ENCODE assay signal across 8 mouse cellular contexts in the genomic region with DNA sequence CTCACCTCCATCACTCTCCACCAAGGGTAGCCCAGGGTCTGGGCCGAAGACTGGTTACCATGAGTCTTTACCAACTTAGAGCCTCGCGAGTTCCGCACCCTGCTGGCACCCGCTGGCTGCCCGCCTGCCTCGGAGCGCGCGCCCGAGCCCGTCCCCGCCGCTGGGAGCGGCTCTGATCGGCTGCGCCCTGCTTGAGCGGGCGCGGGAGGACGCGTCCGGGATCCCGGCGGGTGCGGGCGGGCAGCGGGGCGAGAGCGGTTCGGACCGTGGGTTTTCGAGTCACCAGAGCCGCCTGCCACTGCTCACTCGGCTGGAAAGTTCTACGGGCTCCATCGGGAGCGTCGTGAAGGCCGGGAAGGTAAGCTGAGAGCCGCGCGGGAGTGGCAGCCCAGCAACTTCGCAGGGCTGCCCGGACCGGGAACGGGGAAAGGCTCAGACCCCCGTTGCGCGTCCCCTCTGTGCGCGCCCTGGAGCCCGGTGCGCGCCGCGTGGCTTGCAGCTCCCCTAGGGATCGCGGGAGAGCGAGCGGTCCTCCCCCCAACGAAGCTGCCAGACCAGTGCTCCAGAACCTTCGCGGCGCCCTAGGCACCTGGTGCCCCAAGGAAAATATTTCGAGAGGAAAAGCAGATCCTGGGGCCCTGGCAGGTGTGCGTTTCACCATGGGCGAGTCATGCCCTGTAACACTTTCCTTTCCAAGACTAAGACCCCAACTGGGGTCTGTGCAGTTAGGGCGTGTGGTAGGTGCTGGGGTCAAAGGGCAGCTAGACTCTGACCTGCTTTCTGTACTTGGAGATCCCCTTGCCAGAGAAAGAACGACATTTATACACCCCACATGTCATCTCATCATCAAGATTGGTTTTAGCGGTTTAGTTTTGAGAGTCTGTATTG. TPM values are rescaled to one million over a fixed set of nuclear protein-coding genes. Genes with fewer than 3 reads are reported as not detected.
DNase-seq lines count a peak whose midpoint lies in the region; ATAC-seq lines count a peak whose summit lies in the region.

No protein-coding gene starts in this region.

- no peaks in the 10 kb centered on the region for H3K36me3 ChIP-seq in forebrain, embryonic 16.5 days (ENCODE audit: control insufficient read depth, insufficient read depth)
- no peaks in the 10 kb centered on the region for H3K36me3 ChIP-seq in hindbrain, embryonic 14.5 days (replicated peaks; ENCODE audit: control insufficient read depth, insufficient read depth)
- no peaks in the 10 kb centered on the region for H3K36me3 ChIP-seq in stomach, embryonic 14.5 days (ENCODE audit: control insufficient read depth, insufficient read depth, low read length)

- peak; percentile 92 for ATAC-seq in forebrain, embryonic 16.5 days
- peak; percentile 82 for ATAC-seq in hindbrain, embryonic 14.5 days (ENCODE audit: low FRiP score)
- peak; percentile 71; the same call in 1 of the 2 replicates for ATAC-seq in stomach, embryonic 14.5 days (ENCODE audit: insufficient number of reproducible peaks, insufficient read depth, low FRiP score, low read depth)

- H3K4me2 ChIP-seq in forebrain, embryonic 16.5 days (ENCODE audit: low read length) = peak overlapping the region; percentile 95
- H3K4me2 ChIP-seq in hindbrain, embryonic 14.5 days (replicated peaks) = peak overlapping the region; percentile 96
- H3K4me2 ChIP-seq in stomach, embryonic 14.5 days (replicated peaks; ENCODE audit: low read depth, low read length) = peak overlapping the region; percentile 92

- H3K27me3 ChIP-seq in forebrain, embryonic 16.5 days (replicated peaks; ENCODE audit: control insufficient read depth, insufficient read depth, low read length) = peaks cover 23% of the 10 kb centered on the region
- peaks cover 26% of the 10 kb centered on the region for H3K27me3 ChIP-seq in hindbrain, embryonic 14.5 days (ENCODE audit: control insufficient read depth, insufficient read depth, low read length)
- peaks cover 12% of the 10 kb centered on the region; the same call in 1 of the 2 replicates for H3K27me3 ChIP-seq in stomach, embryonic 14.5 days (ENCODE audit: control insufficient read depth, insufficient read depth, low read length)

- peak overlapping the region; percentile 65 for H3K9ac ChIP-seq in forebrain, embryonic 16.5 days (replicated peaks; ENCODE audit: low read depth, low read length)
- peak overlapping the region; percentile 55 for H3K9ac ChIP-seq in hindbrain, embryonic 14.5 days
- peak overlapping the region; percentile 30 for H3K9ac ChIP-seq in stomach, embryonic 14.5 days (replicated peaks; ENCODE audit: low read depth, low read length)

- peak; percentile 41 for DNase-seq in left cerebral cortex, postnatal 4 days
- DNase-seq in left cerebral cortex, adult 8-10 months (ENCODE audit: low spot score in 2 of 2) = no peak
- peak; percentile 7 to 13 for DNase-seq in adrenal gland, postnatal 36 days
- DNase-seq in hindbrain, embryonic 14.5 days (ENCODE audit: low spot score) = peak; percentile 38
- peak; percentile 8 for DNase-seq in lung, postnatal 10 days
- no peak for DNase-seq in thymus, postnatal 36 days

- H3K9me3 ChIP-seq in forebrain, embryonic 16.5 days (ENCODE audit: control insufficient read depth, low read length) = no peaks in the 10 kb centered on the region
- no peaks in the 10 kb centered on the region for H3K9me3 ChIP-seq in hindbrain, embryonic 14.5 days (ENCODE audit: control insufficient read depth, low read length)
- no peaks in the 10 kb centered on the region for H3K9me3 ChIP-seq in stomach, embryonic 14.5 days (ENCODE audit: control insufficient read depth, low read depth, low read length)

- H3K4me1 ChIP-seq in forebrain, embryonic 16.5 days (replicated peaks; ENCODE audit: control insufficient read depth, insufficient read depth, low read length) = peaks cover 4% of the 10 kb centered on the region; the same call in 1 of the 2 replicates
- H3K4me1 ChIP-seq in hindbrain, embryonic 14.5 days (replicated peaks; ENCODE audit: control insufficient read depth, insufficient read depth, low read length) = peaks cover 5% of the 10 kb centered on the region
- no peaks in the 10 kb centered on the region for H3K4me1 ChIP-seq in stomach, embryonic 14.5 days (ENCODE audit: control insufficient read depth, insufficient read depth, low read length)

- under 1% methylated on average over 69 of the region's 71 CpGs for WGBS in forebrain, embryonic 16.5 days
- under 1% methylated on average over 69 of the region's 71 CpGs for WGBS in hindbrain, embryonic 14.5 days
- WGBS in stomach, embryonic 14.5 days = 2% methylated on average over 71 of the region's 71 CpGs

- peak overlapping the region; percentile 67 for H3K4me3 ChIP-seq in forebrain, embryonic 16.5 days (replicated peaks; ENCODE audit: low read length)
- peak overlapping the region; percentile 48 for H3K4me3 ChIP-seq in hindbrain, embryonic 14.5 days (replicated peaks; ENCODE audit: low read length)
- peak overlapping the region; percentile 56 for H3K4me3 ChIP-seq in stomach, embryonic 14.5 days (ENCODE audit: low read depth, low read length)

- no peak overlapping the region for H3K27ac ChIP-seq in forebrain, embryonic 16.5 days (ENCODE audit: low read length)
- H3K27ac ChIP-seq in hindbrain, embryonic 14.5 days = no peak overlapping the region
- no peak overlapping the region for H3K27ac ChIP-seq in stomach, embryonic 14.5 days (ENCODE audit: low read length)

- intact Hi-C loops in left cerebral cortex, postnatal 4 days (cut with DNase I) = no loop called here

RNA-seq across cellular contexts. Expression of a gene that starts 46.1 kb away (rescaled TPM):
- 1 to 10 TPM in 1 of 2 experiments, under 1 TPM in 1; 0.34 to 1.1 TPM for total RNA-seq in left cerebral cortex, postnatal 4 days (2021)
- total RNA-seq in left cerebral cortex, adult 8-10 months (2022) = under 1 TPM; 0.75 to 0.87 (median 0.81) TPM
- total RNA-seq in adrenal gland, postnatal 36 days (2021) = under 1 TPM; 0.20 to 0.26 TPM
- polyA plus RNA-seq in forebrain, embryonic 16.5 days (2015; fragmentation: Nextera tagmentation; extraction: Ambion mirVana) = 0.33 and 0.73 TPM in 2 replicates
- polyA plus RNA-seq in hindbrain, embryonic 14.5 days (2014; fragmentation: Nextera tagmentation; extraction: Ambion mirVana) = 2.4 and 2.6 TPM in 2 replicates
- polyA plus RNA-seq in stomach, embryonic 14.5 days (2014; fragmentation: Nextera tagmentation; extraction: Ambion mirVana) = 6.0 and 7.4 TPM in 2 replicates

Comparison
In these comparisons a context has a peak if more than half of its experiments do, and no peak if none do; other contexts are left out.
1. DNase-seq: peak in left cerebral cortex, postnatal 4 days (single experiment), adrenal gland, postnatal 36 days (2 of 2), hindbrain, embryonic 14.5 days (single experiment) and lung, postnatal 10 days (single experiment); none in left cerebral cortex, adult 8-10 months (0 of 2) and thymus, postnatal 36 days (0 of 2).
2. Peak in every context shown above with its lines, with median percentiles within 50 percentile points of each other: ATAC-seq, H3K4me2 ChIP-seq, H3K4me3 ChIP-seq and H3K9ac ChIP-seq.